Mouse (Mus musculus): ENCODE data around the gene Med12l. TPM values are rescaled to one million over a fixed set of nuclear protein-coding genes. Genes with fewer than 3 reads are reported as not detected.

The Med12l gene
- total RNA-seq, 2 experiments from 2014 or later, result 8.7 to 9.7 TPM

DNA sequence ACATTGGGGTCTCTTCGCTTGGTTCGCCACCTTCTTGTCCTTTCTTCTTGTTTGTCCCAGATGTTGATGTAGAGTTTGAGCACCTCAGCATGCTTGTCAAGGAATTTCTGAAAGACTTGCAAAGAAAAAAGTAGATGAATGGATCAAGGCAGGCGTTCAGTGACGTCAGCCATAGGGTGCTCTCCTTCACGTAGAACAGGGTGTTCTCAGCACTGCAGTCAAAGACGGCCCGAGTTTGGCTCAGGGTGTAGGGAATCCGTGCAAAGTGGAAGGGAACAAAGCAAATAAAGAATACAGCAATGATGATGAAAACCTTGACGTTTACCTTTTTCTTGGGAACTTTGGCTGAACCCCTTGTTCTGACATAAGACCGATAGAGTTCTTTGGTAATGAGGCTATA lies 211.6 kb downstream of the Med12l start:
- no peak for DNase-seq
- intact Hi-C loops (cut with DNase I), result no loop called here

DNA sequence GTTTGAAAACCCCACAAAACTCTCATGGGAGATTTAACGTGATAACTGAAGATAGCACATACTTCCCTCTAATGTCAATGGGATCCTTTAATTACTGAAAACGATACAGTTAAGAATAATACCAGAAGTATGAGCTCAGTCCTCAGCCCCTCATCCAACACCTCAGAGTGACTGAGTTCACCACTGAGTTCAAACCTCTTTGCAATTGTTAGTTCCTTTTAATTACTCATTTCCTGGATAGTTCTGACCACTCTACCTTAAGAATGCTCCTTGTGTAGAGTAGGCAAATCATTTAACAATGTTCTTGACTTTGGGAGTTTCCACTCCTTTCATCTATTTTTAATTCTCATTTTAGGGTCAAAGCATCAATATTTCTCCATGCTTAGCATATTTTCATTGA lies 213.7 kb downstream of the Med12l start:
- intact Hi-C loops (cut with DNase I), result no loop called here
- DNase-seq, result no peak

DNA sequence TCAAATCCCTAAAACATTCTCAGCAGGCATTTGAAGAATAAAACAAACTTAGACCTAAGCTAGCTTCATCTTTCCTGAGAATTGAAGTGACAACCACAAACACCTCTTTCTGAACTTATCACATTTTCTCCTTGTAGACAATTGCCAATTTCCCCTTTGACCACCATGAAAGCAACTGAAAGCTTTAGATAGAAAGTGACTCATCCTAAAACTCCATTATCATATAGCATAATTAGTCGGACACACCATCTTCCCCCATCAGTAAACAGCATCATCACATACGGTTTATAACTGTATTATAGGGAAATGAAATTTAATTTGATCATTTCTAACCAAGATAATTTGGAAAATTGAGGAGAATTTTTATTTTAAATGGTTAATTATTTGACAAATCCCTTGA lies 216.7 kb downstream of the Med12l start:
- intact Hi-C loops (cut with DNase I), result no loop called here
- no peak for DNase-seq

DNA sequence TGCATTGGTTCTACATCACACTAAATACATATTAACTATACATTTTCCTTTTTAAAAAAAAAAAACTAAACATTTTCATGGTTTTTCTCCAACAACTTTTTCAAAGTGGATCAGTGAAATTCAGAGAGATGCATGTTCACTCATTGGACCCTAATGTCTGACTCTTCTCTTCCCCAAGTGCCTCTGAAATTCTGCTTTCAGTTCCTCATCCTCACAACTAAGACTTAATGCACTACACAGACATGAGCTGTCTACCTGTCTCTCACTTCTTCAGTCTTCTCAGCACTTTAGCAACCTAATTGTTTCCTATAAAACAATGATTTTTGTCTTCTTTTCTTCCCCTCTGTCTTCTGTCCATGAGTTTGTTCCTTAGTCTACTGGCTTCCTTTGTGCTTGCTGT lies 219.8 kb downstream of the Med12l start:
- intact Hi-C loops (cut with DNase I), result no loop called here
- no peak for DNase-seq

DNA sequence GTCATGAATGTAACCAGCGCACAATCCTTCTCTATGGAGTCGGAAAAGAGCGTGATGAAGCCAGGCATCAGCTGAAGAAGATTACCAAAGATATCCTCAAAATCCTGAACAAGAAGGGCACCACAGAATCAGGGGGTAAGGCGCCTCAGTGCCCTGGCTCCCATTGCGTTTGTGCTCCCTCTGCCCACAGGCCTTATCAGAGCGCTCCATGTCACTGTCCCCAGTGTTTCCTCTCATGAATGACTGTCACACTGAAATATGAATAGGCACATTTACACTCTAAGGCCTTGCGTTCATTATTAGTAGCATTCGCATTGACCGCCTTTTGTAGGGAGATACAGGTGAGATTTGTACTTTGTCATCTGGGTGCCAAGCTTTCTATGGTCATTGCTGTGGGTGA lies 222.1 kb downstream of the Med12l start:
- DNase-seq, result no peak
- intact Hi-C loops (cut with DNase I), result no loop called here

DNA sequence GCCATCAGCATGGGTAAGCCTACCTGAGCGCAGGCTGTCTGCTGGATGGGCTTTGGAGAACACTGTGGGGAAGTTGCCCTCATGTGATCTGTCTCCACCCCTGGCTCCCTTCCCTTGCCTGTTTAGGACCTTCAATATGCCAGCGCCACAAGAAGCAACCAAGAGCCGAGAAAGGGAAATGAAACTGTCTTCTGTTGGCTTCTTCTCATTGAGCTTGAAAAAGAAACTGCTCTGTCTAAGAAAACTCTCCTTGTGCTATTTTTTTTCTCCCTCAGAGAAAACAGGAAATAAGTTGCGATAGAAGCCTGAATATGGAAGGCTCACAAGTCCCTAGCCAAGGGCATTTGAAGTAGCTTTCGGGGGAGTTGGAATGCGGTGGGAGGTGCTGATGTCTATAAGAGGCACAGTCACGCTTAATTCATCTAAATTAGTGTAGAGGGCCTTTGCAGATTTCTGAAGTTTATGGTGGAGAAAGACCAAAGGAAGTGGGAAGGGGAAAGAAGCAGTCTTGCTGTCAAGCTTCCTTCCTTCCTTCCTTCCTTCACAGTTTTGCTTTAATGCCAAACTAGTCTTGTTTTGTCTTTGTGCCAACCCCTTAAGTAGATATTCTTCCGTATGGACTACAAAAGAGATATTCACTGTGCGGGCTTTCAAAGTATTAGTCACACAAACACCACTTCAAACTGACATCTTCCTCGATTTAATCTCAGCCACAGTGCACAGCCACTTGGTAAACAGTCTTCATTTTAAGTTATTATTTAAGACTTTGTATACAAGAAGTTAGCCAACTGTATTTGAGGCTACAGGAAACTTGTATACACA lies 223.3 kb downstream of the Med12l start:
- intact Hi-C loops (cut with DNase I), result no loop called here
- DNase-seq, result peak in 1 of 2 experiments; percentile 29

DNA sequence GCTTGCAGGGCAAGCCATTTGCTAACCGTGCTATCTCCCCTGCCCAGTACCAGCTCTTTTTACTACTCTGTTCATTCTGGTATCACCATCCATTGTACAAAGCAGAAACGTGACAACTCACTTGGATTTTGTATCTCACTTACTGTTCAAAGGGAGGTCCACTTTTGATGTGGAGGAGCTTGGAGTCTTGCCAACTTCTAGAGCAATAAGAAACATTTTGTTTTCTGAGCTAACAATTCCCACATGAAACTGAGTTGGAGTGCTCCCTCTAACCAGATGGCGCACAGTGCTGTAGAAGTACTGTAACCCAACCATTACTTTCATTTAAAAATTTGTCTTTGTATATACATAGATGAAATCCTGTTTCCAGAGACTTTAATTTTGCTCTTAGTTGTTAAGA lies 225.3 kb downstream of the Med12l start:
- DNase-seq, result no peak
- intact Hi-C loops (cut with DNase I), result no loop called here

DNA sequence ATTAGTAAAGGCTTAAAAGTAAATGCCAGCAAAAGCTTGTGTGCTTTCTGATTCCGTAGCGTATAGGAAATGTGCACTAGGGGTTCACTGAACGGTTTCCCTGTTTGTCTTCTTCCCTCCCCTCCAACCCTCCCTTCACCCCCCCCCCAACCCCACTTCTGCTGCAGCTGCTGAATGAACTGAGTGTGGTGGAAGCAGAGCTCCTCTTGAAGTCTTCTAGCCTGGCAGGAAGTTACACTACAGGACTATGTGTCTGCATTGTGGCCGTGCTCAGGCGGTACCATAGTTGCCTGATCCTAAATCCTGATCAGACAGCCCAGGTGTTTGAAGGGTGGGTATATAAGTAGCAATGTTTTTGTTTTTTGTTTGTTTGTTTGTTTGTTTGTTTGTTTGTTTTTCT lies 229.3 kb downstream of the Med12l start:
- no peak for DNase-seq
- intact Hi-C loops (cut with DNase I), result no loop called here

DNA sequence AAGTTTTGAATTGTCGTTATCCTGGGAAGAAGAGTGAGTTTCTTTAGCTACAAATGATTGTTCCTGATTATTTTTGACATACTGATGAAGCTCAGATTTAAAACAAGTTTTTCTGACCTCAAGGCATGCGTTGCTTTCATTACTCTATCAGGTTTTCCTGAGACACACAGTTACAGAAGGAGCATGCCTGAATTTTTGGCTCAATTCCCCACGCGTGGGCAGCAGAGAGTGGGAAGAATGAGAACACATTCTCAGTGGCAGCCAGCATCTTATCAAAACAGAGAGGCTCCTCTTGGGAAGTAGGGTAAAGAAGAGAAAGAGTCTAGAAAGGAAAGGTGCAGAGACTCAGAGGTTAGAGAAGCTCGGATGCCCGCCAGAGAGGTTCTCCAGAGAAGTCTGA lies 237.8 kb downstream of the Med12l start:
- intact Hi-C loops (cut with DNase I), result no loop called here
- DNase-seq, result peak in 1 of 2 experiments; percentile 25

DNA sequence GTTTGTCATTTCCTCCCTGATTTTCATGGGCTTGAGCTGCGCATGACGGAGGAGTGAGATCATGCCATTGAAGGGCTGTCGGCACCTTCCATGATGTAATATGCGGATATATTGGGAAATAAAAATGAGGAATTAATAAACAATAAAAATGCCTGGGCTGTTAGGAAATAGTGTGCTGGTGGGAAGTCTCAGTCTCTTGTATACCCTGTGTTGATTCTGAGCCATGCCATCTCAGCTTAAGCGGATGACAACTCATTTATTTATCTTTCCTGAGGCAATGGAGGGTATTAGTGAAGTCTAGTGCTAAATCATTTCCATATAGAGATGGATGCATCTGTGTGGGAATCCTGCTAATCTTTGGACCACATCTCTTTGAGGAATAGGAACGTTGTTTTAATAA lies 242.4 kb downstream of the Med12l start:
- intact Hi-C loops (cut with DNase I), result no loop called here
- DNase-seq, result no peak

DNA sequence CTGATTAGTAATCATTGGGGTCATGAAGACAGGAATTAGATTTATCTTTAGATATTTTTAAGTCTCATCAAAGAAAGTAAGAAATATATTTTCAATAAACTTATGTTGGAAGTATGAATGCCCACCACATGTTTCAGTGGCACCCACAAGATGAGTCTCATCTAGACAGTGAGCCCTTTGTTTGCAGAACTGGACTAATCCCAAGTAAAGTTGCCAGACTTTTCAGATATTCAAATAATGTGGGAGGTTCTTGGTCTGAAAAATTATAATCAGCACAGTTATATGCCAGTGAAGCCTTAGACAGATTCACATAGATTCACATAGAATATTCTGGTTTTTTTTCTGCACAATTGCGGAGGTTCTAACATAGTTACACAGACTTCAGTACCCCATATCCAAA lies 244.8 kb downstream of the Med12l start:
- intact Hi-C loops (cut with DNase I), result no loop called here
- no peak for DNase-seq

DNA sequence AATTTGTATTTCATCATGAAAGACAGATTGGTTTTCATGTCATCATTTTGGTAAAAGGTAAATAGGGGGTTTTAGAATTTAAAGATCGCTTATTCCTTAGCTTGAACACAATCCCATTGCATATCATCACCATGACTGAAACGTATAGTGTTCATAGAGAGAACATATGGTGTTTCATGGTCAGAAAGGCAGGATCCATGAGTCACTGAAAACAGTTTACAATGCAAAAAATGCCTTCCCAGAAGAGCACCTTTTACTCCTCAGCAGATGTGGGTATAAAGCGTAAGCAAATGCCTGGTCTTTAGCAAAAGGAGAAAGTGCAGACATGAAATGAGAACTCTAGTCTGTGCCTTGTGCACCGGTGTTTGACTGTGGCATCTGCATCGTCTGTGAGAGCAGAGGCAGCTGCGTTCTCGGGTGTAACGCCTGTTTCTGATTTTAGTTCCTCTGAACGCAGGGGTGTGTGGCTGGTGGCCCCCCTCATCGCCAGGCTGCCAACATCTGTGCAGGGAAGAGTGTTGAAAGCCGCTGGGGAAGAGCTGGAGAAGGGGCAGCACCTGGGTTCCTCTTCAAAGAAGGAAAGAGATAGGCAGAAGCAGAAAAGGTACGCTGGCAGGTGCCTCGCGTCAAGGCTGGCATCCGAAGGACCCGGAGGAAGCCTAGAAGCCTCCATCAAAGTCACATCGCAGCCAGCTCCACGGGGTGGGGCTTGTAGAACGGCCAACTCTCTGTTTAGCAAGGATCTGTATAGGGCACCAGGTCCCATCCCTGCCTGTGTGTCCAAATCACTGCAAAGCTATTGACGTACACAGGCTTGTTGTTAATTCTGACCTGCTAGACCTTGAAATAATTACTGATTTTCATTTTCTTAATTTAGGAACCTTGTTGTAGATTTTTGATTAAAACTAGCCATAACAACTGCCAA lies 252.4 kb downstream of the Med12l start:
- DNase-seq, result no peak
- intact Hi-C loops (cut with DNase I), result no loop called here

DNA sequence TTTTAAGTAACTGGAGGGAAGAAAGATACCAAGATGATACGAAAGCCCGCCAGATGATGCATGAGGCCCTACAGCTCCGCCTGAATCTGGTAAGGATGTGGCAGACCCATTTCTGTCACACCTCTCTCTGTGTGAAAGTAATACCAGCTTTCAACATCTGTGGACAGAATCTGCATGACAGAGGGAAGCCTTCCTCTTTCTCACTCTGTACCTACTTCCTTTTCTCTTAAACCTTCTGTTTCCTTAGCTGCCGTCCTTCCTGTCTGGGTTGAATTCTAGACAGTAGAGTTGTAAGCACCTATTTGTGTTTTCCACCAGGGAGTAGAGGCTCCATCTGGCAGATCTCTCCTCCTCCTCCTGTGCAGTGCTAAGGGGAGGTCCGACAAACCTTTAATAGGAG lies 255.1 kb downstream of the Med12l start:
- DNase-seq, result no peak
- intact Hi-C loops (cut with DNase I), result no loop called here

DNA sequence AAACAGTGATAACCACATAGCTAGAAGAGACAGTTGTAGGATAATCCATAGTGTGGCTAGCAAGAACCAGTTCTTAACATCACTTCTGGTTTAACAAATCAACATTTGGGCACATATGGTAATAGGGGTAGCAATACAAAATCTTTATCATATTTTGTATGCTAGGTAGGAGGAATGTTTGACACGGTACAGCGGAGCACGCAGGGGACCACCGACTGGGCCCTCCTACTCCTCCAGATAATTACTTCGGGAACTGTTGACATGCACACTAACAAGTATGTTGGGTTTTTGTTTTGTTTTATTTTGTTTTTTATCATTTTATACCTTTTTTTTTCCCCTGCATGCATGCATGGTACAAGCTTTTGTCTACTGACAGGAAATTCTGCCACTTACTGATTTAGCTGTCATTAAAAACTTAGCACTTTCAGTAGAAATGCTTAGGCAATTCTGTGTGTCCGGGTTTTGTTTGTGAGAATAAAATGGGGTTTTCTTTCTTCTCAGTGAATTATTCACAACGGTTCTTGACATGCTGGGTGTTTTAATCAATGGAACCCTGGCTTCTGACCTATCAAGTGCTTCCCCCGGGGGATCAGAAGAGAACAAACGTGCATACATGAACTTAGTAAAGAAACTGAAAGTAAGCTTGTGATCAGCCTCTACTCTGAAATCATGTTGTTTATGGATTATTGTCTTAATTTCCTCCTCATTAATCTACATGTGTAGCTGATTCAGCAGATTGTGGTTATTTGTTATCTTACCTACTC lies 256.3 kb downstream of the Med12l start:
- intact Hi-C loops (cut with DNase I), result no loop called here
- DNase-seq, result no peak

DNA sequence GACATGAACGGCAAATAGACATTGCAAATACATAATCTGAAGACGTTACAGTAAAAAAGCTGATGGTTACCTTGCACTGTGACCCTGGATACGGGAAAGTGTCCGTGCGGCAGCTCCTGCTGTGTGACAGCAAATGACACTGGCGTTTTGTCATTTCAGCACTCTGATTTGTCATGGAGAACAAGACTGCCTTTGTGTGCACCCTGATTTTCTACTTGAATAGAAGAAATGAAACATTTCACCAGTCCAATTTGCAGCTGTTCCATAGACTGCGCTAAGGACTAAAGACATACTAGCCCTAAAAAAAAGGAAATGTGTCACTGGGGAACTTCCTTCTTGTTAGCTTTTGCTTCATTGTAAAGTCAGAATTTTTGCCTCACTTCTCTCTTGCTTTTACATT lies 257.1 kb downstream of the Med12l start, which contains the start of gene P2ry12:
P2ry12 (minus strand) TSS at position 168 of the 400 bp plus-strand sequence.
- no peak for DNase-seq
- intact Hi-C loops (cut with DNase I), result no loop called here

DNA sequence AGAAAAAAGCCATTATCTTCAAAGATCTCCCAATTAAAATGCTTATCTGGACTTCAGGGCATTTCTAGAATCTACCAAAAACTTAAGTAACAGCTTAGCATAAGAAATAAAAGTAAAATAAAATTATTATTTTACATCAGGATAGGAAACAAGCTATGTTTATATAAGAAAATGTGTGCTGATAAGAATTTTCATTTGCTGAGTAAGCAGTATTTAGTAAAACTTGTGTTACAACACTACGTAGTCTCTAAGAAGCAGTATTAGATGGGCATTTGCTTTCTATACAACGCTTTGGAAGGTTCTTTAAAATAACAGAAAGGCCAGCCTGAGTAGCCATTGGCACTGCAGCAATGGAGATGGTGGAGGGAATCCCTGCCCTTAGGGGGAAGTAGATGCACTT lies 257.8 kb downstream of the Med12l start:
- intact Hi-C loops (cut with DNase I), result no loop called here
- DNase-seq, result no peak

DNA sequence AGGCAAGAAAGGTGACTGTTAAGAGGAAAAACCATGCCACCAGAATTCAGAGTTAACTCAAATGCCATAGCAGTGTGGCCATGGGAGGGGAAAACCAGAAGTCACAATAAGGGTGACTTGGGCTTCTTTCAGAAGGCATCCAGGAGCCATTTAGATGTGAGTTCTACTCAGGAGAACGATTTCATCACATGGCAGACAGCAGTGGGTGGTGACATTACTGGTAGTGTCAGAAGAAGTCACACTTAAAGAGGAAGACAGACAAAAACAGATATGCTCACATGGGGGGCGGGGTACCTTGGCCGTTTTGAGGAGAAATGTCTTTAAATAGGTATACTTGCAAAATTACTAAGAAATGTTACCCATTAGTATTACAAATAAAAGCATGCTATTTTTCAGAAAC lies 258.4 kb downstream of the Med12l start:
- no peak for DNase-seq
- intact Hi-C loops (cut with DNase I), result no loop called here

DNA sequence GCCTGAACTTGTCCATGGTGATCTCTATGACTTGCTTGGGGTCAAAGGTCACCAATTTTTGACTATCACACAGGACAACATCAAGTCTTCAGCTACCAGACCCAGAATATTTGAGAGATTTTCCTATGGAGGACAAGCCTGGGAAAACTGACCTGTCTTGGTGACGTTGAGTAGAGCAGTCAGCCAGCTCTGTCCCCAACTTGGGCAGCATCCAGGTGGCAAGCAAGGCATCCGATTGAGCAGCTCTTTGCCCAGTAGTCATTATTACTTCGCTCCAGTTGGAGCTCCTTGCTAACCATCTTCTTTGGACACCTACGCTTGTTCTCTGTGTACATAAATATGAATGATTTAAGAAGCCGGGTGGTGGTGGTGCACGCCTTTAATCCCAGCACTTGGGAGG lies 265.2 kb downstream of the Med12l start:
- intact Hi-C loops (cut with DNase I), result no loop called here
- DNase-seq, result no peak

DNA sequence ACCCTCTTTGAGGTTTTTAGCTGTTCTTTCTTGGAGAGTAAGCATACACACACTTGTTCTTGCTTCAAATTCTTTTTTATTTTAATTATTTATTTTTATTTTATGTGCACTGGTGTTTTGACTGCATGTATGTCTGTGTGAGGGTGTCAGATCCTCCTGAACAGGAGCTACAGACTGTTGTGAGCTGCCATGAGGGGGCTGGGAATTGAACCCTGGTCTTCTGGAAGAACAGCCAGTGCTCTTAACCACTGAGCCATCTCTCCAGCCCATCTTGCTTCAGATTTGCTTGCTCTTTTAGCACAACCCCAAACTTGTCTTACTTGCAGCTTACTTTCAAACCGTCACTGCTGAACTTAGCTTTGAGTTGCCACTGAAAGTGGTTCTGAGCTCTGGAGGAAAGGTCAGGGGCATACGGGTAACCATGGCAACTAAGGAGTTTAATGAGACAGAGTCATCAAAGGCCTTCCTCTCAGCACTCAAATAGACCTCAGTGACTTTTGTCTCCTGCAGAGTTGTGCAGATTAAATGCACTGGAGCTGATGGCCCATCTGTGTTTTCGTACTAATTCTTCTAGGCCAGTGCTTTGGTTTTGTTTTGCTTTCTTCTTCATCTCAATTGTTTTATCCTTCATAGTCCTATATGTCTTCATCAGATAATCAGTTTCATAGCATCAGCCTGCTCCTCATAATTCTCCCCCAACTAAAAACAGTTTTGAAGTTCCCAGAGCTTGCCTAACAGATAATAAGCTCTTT lies 272.1 kb downstream of the Med12l start:
- intact Hi-C loops (cut with DNase I), result no loop called here
- DNase-seq, result no peak

DNA sequence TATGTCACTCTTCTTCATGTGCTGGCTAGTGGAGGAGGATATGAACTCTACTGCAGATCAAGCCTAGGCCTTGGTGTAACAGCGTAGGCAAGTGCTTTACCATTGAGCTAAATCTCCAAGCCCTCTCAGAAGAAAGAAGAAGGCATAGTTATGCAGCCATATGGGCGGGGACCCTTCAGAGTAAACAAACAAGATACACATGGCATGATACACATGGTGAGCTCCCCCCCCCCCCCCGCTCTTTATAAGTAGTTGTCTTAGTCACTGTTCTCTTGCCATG lies 272.6 kb downstream of the Med12l start:
- intact Hi-C loops (cut with DNase I), result no loop called here
- no peak for DNase-seq

Data from heart, postnatal 14 days (tissue).